Mouse (Mus musculus) NIH3T3 (cell line): ENCODE results near the gene Wipf1.

ENCODE experiments used
- DNase-seq: peaks from one replicate; pipeline ENCODE4 v3.0.0-alpha.2; 2012; ENCODE audit warnings: low read depth

Wipf1 gene

DNA sequence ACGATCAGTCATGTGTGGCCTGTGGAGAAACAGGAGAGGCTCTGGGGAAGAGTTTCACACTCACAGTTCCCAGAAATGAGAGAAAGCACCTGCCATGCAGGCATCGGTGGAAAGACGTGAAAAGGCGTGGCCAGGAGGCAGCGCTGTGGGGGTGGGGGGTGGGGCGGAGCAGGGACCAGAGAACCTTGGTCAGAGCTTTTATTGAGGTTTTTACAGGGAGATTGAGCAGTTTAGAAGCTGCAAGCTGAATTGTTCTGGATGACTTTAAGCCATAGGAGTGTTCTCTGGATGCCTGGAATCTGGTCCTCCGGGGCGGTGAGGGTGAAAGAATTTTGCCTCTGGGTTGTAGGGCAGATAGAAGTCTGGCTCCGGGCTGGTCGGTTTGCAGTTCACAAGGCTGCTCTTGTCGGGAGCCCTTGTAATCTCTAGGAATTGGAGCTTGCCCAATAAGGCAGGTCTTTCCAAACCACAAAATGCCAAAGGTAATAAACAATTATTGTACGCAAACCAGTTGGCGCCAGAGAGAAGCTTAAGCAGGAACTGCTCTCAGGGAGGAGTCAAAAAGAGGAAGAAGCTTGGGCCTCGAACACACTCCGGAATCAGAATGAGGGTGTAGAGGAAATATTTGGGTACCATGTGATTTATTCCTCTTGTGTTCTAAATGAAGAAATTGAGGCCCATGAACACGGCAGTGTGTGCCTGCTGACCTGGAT is 11.1 kb upstream of the Wipf1 start:
- peak; percentile 65 for DNase-seq

- DNase-seq = no peak
Observed at GRCm38 (mm10) chr2:73539697-73540096, 10.2 kb upstream of the Wipf1 start.

DNA sequence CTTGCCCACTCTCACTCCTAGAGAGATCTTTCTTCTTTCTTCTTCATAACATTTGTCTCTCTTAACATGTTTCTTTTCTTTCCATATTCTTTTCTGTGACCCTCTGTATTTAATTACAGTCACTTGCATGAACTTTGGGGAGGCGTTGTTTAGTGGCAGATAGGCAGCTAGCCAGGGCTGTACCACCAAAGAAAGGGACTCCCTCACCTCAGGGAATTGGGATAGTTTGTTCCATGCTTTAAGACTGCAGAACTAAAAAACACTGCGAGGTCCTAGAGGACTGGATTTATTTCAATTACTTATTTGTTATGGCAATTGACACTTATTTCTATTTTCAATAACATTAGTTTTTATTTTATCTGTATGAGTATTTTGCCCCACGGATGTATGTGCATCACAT is 9.6 kb upstream of the Wipf1 start:
- DNase-seq = no peak

- no peak for DNase-seq
Observed at GRCm38 (mm10) chr2:73538590-73538989, 9.1 kb upstream of the Wipf1 start.

- DNase-seq = peak; percentile 30
Observed at GRCm38 (mm10) chr2:73536091-73536783, 6.7 kb upstream of the Wipf1 start.

GRCm38 (mm10) chr2:73534720-73535119 is 5.2 kb upstream of the Wipf1 start:
- no peak for DNase-seq

- peak; percentile 30 for DNase-seq
Observed at GRCm38 (mm10) chr2:73530487-73530886, 953 bp upstream of the Wipf1 start.

DNA sequence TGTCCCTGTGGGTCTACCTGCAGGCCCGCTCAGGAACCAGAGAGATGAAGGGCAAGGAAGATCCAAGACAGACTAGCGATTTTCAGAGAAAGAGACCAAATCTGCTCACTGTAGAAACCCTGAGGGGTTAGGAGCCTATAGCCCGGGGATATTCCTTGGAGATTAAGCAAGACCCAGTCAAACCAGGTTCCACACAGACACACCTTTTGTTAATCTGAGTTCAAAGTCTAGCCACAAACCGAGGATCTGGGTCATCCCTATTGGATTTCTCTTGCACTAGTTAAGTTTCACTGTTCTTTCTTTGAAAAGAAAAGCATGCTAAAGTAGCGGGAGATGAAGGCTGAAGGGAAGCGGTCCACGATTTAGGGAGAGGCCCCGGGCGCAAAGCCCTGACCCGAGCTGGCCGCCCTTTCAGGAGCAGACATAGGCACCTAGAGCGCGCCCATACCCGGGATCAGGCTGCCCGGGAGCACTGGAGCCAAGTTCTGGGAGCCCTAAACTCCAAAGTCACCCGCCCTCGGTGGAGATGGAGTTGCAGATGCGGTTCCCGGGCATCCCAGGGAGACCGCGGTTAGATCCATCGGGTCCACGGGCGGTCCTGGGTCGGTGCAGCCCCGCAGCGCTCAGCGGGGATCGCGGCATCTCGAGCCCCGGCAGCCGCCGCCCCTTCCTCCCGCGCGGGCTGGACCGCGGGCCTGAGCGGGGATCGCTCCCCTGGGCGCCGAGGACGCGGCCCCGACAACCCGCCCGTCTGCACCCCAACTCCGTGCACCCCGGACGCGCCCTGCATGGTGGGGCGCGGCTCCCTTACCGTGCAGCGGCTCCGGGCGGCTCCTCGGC is 798 bp downstream of the Wipf1 start:
- DNase-seq = peak; percentile 54

- DNase-seq = peak; percentile 57
Observed at GRCm38 (mm10) chr2:73527956-73528355, 1.6 kb downstream of the Wipf1 start.

DNA sequence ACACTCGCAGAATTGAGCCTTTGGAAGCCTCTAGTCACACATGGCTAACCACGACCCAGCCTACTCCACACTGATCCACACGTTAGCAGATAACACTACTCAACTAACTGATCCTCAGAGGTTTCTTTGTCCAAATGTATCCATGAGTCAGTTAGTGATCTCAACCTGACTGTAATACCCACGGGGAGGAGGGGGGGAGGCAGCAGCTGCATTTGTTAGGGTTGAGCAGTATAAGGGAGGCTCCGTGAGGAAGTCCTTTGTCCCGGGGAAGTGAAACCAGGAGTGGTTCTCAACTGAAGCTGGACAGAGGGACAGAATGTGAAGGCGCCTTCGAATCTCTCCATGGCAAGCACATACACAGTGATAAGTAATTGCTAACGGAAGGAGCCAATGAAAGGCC is 2.8 kb downstream of the Wipf1 start:
- peak; percentile 82 for DNase-seq

DNA sequence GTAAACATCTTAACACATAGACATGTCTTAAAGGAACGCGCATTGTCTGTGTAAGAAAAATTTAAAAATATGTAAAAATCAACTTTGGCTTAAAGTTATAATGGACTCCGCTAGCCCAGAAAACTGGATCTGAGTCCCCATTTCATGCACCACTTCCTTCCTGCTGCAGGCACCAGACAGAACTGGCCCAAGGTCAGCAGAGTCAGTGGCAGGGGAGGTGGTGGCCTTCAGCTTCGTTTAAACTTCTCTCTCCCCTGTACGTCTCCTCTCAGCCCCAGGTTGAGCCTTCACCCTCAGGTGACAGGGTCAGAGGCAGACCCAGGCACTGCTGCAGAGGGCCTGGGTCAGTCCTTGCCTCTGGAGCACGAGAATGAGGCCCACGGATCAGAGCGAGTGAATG is 6.6 kb downstream of the Wipf1 start:
- no peak for DNase-seq

DNA sequence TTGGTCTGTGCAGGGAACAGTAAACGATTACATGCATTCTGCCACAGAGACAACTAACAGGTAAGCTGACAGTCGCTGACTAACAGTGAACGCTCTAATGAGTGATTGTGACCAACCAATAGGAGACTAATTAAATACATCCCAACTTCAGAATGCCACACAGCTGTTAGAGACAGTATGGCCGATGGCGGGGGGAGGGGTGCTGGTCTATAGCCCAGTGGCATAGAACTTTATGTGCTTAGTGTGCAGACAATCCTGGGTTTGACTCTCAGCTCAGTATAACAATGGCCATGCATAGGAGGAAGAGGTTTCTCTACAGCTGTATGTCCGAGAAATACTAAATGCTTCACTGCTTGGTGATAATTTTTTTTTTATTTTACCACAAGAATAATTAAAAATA is 7.2 kb downstream of the Wipf1 start:
- DNase-seq = no peak

- DNase-seq = peak; percentile 43
Observed at GRCm38 (mm10) chr2:73521737-73522136, 7.8 kb downstream of the Wipf1 start.

DNA sequence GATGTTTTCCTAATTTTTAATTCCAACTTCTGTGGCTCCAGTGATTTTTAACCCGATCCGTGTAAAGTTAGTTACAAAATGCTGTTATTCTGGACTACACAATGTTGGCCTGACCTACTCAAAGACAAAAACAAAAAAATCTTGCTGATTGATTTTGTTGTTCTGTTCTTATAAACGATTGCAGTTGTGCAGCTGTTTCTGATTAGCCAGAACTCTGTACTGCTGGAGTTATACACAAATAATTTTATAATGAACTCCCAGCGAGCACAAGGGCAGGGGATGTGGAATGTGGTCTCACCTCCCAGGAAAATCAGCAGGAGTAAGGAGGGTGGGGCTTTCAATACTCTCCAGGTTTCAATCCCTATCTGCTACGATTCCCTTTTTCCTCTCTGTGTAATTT is 10.6 kb downstream of the Wipf1 start:
- peak; percentile 41 for DNase-seq

DNA sequence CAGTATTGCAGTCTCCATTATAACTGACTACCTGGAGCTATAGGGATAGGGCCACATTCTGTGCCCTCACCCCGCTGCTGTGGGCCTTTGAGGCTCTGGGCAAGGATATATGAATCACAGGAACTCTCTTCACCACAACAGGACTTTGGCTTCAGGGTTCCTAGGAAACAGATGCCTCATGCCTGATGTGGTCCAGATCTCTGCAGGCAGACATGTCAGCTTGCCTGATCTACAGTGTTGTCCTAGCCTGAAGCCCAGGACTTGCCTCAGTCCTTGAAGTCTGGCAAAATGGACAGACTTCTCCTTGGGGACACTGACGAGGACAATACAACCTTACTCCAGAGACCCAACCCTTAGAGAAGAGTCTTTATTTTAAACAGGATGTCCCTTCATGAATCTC is 11.2 kb downstream of the Wipf1 start:
- peak; percentile 53 for DNase-seq

- DNase-seq = no peak
Observed at GRCm38 (mm10) chr2:73514178-73514577, 15.4 kb downstream of the Wipf1 start.

GRCm38 (mm10) chr2:73513204-73513749 is 16.3 kb downstream of the Wipf1 start:
- DNase-seq = no peak

DNA sequence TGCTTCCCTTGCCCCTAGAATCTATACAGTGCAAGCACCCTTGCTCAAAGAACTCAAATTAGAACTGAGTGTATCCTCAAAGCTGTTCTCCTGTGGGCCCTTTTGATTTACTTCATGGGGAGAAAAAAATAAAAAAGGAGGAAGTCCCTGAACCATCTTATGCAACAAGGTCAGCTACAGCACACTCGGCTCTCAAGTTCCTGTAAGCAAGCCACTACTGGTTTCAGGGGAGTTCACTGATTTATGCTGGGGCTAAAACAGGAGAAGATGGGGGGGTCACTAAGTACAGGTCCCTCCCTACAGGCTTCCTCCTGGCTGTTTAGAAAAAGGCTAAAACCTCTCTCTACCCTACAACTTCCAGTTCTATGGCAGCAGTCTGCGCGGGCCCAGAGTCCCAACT is 17.5 kb downstream of the Wipf1 start:
- DNase-seq = no peak

- DNase-seq = no peak
Observed at GRCm38 (mm10) chr2:73510731-73511360, 18.7 kb downstream of the Wipf1 start.

DNA sequence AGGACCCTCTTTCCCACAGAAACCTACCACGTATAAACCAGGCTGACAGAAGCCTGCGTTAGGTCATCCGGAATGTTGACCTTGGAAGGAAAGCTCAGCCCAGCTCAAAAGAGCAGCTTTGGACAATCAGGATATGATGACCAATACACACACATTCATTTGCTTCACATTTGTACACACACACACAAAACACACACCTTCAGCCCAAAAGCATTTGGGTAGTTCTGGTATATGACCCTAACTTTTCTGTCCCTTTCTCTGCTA is 19.6 kb downstream of the Wipf1 start:
- DNase-seq = no peak

DNA sequence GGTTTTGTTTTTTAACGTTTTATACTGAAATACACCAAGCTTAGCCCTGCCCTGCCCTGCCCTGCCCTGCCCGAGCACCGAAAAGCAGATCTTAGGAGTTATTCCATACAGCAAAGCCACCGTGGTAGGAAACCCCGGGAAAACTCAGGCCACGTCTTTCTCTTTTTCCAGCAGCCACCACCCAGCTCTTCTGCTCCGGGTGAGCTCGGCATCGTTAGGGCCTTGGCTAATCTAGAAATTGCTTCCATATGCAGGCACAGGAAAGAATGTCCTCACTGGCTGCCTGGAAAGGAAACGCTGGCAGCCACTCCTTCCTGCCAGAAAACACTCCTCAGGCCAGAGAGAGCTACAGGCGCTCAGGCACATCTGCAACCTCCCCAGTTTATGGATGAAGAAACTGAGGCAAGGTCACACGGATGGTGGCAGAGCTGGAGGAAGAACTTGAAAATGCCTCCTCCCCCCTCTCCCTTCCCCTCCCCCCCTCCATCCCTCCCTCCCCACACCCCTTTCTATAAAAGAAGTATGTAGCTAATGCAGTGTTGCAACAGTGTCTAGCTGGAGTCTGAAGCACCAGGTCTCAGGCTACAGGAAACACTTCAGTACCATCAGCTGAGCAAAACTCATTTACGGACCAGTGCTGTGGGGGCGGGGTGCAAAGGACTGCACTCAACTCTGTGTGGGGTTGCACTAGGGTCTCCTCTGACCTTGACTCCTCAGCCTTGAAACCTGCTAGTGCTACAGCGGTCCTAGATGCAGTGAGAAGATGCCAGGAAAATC is 20.1 kb downstream of the Wipf1 start:
- DNase-seq = peak; percentile 91

- no peak for DNase-seq
Observed at GRCm38 (mm10) chr2:73507886-73508285, 21.6 kb downstream of the Wipf1 start.
